Mouse (Mus musculus): ENCODE results near the gene Clptm1l. TPM values are rescaled to one million over a fixed set of nuclear protein-coding genes. Genes with fewer than 3 reads are reported as not detected.

Clptm1l gene
- 71.5 and 82.4 TPM in 2 replicates for polyA plus RNA-seq (2012; rRNA removed)

GRCm38 (mm10) chr13:73603522-73604155 is at the start of gene Clptm1l:
TSS of gene Clptm1l (plus strand) at chr13:73604006.

GRCm38 (mm10) chr13:73626745-73627549 is 23.1 kb downstream of the Clptm1l start, which contains the start of gene Tert:
TSS of gene Tert (plus strand) at chr13:73626911.

Other genes starting within 250 kb of the Clptm1l start
- 3.9 and 5.8 TPM in 2 replicates for gene Lpcat1, start 136.8 kb upstream of the Clptm1l start, polyA plus RNA-seq (2012; rRNA removed)
- gene Slc6a3, start 67.3 kb upstream of the Clptm1l start, polyA plus RNA-seq (2012; rRNA removed), result 0.03 TPM in 1 of 2 replicates, not detected in the other
- 0.47 and 0.76 TPM in 2 replicates for gene Tert, start 22.9 kb downstream of the Clptm1l start, polyA plus RNA-seq (2012; rRNA removed)
- not detected in 2 replicates for gene Slc6a18, start 74.0 kb downstream of the Clptm1l start, polyA plus RNA-seq (2012; rRNA removed)
- gene Slc6a19, start 100.9 kb downstream of the Clptm1l start, polyA plus RNA-seq (2012; rRNA removed), result 6.0 and 6.3 TPM in 2 replicates
- 51.1 and 53.5 TPM in 2 replicates for gene Slc12a7, start 129.1 kb downstream of the Clptm1l start, polyA plus RNA-seq (2012; rRNA removed)
- gene Nkd2, start 243.6 kb downstream of the Clptm1l start, polyA plus RNA-seq (2012; rRNA removed), result 5.7 and 6.8 TPM in 2 replicates